Mouse (Mus musculus): ENCODE measurements around the gene Edar.

GRCm38 (mm10) chr10:58600983-58601382, 74.5 kb downstream of the Edar start:
- TF ChIP-seq CTCF (conservative IDR thresholded peaks at IDR 0.05; ENCODE audit: insufficient read depth, insufficient read length, low read depth, low read length) (no peak), POLR2A (IDR thresholded peaks at IDR 0.05; ENCODE audit: low read depth, low read length) (no peak)

Data from kidney, adult 2 months (tissue).